Mouse (Mus musculus): ENCODE data around the gene Tex44.

The Tex44 gene

GRCm38 (mm10) chr1:86421007-86421406 is 5.1 kb upstream of the Tex44 start:
- DNase-seq (ENCODE audit: extremely low spot score, low spot score): no peak

DNA sequence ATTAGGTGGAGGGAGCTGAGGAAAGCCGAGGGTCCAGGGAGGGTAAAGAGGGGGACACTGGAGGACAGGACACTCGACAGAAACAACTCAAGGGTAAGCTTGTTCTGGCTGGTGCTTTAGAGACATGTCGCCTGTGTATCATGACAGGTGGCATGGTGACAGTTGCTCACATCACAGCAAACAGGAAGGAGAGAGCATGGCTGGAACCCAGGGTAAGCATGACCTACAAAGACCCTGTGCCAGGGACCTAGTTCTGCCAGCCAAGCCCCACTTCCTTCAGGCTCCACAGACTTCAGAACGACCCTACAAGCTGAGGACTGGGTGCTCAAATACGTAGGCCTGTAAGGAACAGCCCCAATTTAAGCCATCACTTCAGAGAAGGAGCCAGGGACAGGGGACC is 2.2 kb upstream of the Tex44 start:
- no peak for DNase-seq (ENCODE audit: extremely low spot score, low spot score)

DNA sequence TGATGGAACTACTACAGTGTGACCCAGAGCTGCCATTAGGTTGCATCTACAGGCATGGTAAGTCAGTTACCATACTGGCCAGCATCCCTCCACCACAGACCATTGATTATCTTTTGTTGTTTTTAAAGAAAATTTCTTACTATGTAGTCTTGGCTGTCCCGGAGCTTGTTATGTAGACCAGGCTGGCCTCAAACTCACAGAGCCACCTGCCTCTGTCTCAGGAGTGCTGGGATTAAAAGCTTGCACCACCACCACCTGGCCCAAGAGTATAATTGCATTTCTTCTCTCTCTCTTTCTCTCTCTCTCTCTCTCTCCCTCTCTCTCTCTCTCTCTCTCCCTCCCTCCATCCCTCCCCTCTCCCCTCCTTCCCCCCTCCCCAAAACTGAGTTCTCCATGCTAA is 1.8 kb upstream of the Tex44 start:
- no peak for DNase-seq (ENCODE audit: extremely low spot score, low spot score)

- no peak for DNase-seq (ENCODE audit: extremely low spot score, low spot score)
Measured at GRCm38 (mm10) chr1:86424835-86425547, 1.1 kb upstream of the Tex44 start.

- peak; percentile 71 for DNase-seq (ENCODE audit: extremely low spot score, low spot score)
Measured at GRCm38 (mm10) chr1:86430056-86430455, 3.9 kb downstream of the Tex44 start.

DNA sequence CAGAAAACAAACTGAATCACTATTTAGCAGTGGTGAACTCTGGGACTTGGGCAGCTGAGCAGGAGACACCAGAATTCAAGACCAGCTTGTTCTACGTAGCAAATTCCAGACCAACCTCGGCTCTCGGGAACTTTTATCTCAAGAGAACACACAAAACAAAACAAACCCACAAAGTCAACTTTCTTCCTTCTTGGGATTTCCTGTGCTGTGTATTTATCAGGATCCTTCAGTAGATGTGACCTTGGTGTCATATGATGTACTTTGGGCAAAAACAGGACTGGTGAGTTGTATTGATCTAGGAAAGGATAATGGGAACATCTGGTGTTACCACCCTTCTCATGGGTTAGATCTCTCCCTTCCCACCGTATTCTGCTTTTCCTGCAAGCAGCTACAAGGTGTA is 6.6 kb downstream of the Tex44 start:
- no peak for DNase-seq (ENCODE audit: extremely low spot score, low spot score)

- DNase-seq (ENCODE audit: extremely low spot score, low spot score): no peak
Measured at GRCm38 (mm10) chr1:86433359-86433758, 7.2 kb downstream of the Tex44 start.

DNA sequence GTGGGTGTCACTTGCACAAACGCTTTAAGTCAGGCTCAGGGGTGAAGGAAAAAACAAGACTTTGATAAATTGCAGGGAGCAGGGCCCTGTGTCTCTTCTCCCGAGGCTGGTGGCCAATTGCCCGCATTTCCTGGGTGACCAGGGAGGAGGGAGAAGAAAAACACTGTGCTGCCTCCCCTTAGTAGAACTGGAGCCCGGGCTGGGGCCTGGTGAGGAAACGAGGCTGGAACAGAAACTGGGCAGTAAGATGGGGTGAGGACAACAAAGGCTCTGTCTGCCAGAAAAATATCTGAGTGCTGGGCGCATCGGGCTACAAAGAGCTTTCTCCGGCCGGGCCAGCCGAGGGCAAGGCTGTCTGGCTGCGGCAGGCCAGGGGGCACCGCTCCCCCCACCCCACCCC is 7.9 kb downstream of the Tex44 start:
- no peak for DNase-seq (ENCODE audit: extremely low spot score, low spot score)

- peak; percentile 100 for DNase-seq (ENCODE audit: extremely low spot score, low spot score)
Measured at GRCm38 (mm10) chr1:86434439-86435201, 8.5 kb downstream of the Tex44 start.

DNA sequence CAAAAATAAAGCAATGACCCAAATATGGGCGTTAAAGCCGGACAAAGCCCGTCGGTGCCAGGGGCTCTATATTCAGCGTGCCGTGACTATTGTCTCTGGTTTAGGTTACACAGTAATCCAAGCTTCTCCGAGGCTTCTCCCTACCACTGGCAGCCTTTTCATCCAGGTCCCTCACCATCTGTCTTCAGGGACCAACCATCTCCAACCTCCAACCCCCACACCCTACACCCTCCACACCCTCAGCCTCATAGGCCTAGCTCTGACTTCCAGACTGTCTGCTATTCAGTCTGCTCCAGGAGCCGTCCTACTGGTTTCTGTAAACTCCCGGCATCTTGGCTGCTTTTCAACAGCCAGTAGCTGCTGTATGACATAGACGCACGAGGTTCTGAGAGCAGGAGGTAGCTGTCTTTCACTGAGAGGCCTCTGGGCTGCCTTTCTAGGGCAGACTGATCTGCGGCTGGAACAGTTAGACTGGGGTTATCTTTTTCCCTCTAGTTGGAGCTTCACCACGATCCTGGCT is 9.2 kb downstream of the Tex44 start:
- peak; percentile 52 for DNase-seq (ENCODE audit: extremely low spot score, low spot score)

GRCm38 (mm10) chr1:86437219-86438013 is 11.3 kb downstream of the Tex44 start:
- DNase-seq (ENCODE audit: extremely low spot score, low spot score): peak; percentile 13

DNA sequence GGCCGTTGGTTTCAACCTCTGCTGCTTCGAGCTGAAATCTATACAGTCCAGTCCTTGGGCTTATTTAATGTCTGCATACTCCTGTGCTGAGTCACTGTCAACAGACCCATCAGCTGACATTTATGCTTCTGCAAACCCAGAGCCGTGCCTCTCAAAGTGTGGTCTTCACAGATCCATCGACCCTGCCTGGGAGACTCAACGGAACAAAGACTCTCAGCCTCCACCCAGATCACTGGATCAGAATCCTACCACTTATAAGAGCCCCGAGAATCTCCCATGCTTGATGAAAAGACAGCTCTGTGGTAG is 11.8 kb downstream of the Tex44 start:
- DNase-seq (ENCODE audit: extremely low spot score, low spot score): no peak

DNA sequence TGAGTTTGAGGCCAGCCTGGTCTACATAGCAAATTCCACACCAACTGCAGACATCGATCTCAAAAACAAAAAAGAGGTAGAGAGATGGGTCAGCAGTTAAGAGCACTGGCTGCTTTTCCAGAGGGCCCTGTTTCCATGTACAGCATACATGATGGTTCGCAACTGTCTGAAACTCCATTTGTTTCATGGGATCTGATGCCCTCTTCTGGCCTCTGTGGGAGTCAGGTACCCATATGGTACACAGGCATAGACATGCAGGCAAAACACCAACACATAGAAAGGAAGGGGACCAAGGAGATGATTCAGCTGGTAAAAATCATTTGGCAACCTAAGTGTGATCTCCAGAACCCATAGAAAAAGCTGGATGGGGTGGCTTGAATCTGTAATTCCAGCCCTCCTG is 12.4 kb downstream of the Tex44 start:
- peak; percentile 13 for DNase-seq (ENCODE audit: extremely low spot score, low spot score)

DNA sequence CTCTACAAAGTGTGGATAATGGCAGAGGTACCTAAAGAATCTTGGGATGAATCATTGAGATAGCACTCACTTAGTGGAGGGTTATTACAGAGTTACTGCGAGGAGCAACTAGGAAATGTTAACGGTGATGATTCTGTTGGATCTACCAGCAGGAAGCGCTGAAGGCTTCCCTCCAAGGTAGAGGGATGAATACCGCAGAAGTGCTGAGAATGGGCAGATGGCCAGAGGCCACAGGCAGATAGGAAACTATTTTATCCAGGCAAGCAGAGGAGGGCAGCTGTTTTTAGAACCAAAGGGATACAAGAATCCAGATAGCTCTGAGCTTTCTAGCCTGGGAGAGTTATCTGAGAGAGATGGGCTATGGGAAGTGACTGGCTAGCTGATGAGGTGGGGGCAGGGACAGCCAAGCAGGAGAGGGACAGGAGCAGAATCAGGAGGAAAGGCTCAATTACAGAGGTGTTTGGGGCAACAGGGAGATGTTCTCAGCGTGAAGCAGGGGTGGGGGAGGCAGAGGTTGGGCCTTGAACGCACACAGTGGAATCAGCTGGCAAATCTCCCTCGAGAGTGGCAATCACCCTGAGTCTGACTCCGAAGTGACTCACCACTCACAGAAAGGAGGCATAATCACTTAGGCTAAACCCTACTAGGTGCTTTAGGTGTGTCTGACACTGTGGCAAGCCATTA is 13.5 kb downstream of the Tex44 start:
- no peak for DNase-seq (ENCODE audit: extremely low spot score, low spot score)

- DNase-seq (ENCODE audit: extremely low spot score, low spot score): peak; percentile 96
Measured at GRCm38 (mm10) chr1:86440171-86440886, 14.2 kb downstream of the Tex44 start.

DNA sequence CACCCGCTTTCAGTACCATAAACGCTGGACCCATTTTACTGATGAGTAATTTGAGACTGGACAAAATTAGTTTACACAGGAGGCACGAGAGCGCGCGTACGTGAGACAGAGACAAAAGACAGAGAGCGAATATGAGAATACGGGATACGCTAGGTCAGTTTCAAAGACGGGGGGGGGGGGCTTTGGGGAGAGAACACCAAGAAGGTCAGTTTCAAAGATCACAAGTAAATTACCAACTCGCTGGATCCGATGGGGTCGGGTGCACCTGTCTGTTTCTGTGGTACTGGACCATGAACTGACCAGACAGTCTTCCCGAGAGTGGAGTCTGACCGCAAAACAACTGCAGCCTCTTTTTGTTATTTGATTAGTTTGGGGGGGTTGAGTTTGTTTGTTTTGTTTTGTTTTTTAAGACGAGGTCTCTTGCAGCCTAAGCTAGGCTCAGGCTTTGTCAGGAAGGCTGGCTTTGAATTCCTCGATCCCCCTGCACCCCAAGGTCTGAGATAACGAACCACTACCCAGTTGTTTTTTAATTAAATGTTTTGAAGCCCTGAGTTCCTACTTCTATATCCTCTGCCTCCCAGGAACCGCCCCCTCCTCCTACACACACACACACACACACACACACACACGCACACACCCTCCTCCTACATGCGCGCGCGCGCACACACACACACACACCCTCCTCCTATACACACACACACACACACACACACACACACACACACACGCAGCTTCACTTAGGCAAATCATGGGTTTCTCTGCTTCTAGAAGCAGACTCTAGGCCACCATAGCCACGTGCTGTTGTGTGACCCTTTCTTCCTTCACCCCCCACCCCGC is 15.0 kb downstream of the Tex44 start:
- peak; percentile 81 for DNase-seq (ENCODE audit: extremely low spot score, low spot score)

- DNase-seq (ENCODE audit: extremely low spot score, low spot score): no peak
Measured at GRCm38 (mm10) chr1:86441724-86441979, 15.5 kb downstream of the Tex44 start.

GRCm38 (mm10) chr1:86441980-86442831 is 16.1 kb downstream of the Tex44 start:
- peak; percentile 93 for DNase-seq (ENCODE audit: extremely low spot score, low spot score)

DNA sequence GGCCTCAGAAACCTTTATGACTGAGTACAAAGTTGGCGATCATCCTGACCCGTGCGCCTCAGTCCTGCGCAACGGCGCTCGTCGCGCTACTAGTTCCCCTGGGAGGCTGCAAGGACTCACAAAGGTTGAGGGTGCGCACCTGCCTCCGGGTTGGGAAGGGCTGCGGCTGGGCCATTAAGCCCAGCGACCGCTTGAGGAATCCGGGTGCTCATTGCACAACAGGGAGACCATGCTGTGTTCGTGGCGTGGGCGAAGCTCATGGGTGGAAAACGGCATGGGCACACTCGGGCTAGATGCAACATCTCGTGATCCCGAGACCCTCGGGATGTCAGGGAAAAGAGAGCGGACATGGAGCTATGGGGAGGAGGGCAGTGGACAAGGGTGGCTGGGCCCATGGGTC is 16.7 kb downstream of the Tex44 start:
- DNase-seq (ENCODE audit: extremely low spot score, low spot score): no peak
